Mouse (Mus musculus) myocyte (in vitro differentiated cells): ENCODE measurements at regions not wholly inside any gene's neighbourhood (a gene's known extent, or its start where the extent isn't known, plus 50 kb on each side); places are given as distances from the start of the nearest gene placed in this dataset.

ENCODE experiments used
- H3K27me3 ChIP-seq: one replicate; pipeline ENCODE4 v1.6.1; 2011; ENCODE audit not compliant: control insufficient read depth, insufficient read depth, insufficient read length
- H3K36me3 ChIP-seq: one replicate; pipeline ENCODE4 v1.6.1; 2011; ENCODE audit not compliant: control insufficient read depth, insufficient read depth
- H3K4me2 ChIP-seq: one replicate; pipeline ENCODE4 v1.6.1; 2011; ENCODE audit warnings: low read depth, control low read depth
- H3K4me3 ChIP-seq: one replicate; pipeline ENCODE4 v1.5.1; 2011; ENCODE audit warnings: mild to moderate bottlenecking, control low read depth, moderate library complexity
- H3K79me2 ChIP-seq: one replicate; pipeline ENCODE4 v1.6.1; 2011; ENCODE audit not compliant: control insufficient read depth, insufficient read depth
- H3ac ChIP-seq: one replicate; pipeline ENCODE4 v1.6.1; 2011; ENCODE audit not compliant: control insufficient read depth, insufficient read length
- CEBPB ChIP-seq: IDR thresholded peaks from 2 replicates; pipeline ENCODE4 v1.6.1; 2011; ENCODE audit warnings: mild to moderate bottlenecking, moderate library complexity; ENCODE audit not compliant: poor library complexity, insufficient read depth, severe bottlenecking
- E2F4 ChIP-seq: IDR thresholded peaks from one replicate; pipeline ENCODE4 v1.6.1; 2011; ENCODE audit warnings: mild to moderate bottlenecking, control low read depth, moderate library complexity; ENCODE audit not compliant: insufficient read depth
- MAX ChIP-seq: IDR thresholded peaks from one replicate; pipeline ENCODE4 v1.6.1; 2011; ENCODE audit warnings: low read depth, mild to moderate bottlenecking, control low read depth
- MYOD1 ChIP-seq, 3 experiments: IDR thresholded peaks; one replicate each; pipeline ENCODE4 v1.6.1; 2011; ENCODE audit warnings: control low read depth in 2 of 3, low read depth in 2 of 3, mild to moderate bottlenecking in 2 of 3, moderate library complexity in 1 of 3; ENCODE audit not compliant: insufficient read length in 2 of 3, control insufficient read depth in 1 of 3
- MYOG ChIP-seq, 3 experiments: IDR thresholded peaks; one replicate each; pipeline ENCODE4 v1.6.1; 2011; ENCODE audit warnings: control low read depth in 2 of 3, low read depth in 2 of 3, mild to moderate bottlenecking in 2 of 3; ENCODE audit not compliant: insufficient read length in 2 of 3, control insufficient read depth in 1 of 3, insufficient read depth in 1 of 3
- POLR2A ChIP-seq: IDR thresholded peaks from one replicate; pipeline ENCODE4 v1.6.1; 2011; ENCODE audit warnings: low read depth, mild to moderate bottlenecking, control low read depth, moderate library complexity; ENCODE audit not compliant: insufficient read length
- POLR2AphosphoS2 ChIP-seq: IDR thresholded peaks from one replicate; pipeline ENCODE4 v1.6.1; 2011; ENCODE audit warnings: low read depth, control low read depth; ENCODE audit not compliant: insufficient read length
- REST ChIP-seq: IDR thresholded peaks from one replicate; pipeline ENCODE4 v1.6.1; 2011; ENCODE audit warnings: mild to moderate bottlenecking, control low read depth, moderate library complexity; ENCODE audit not compliant: insufficient read depth, insufficient read length
- SRF ChIP-seq: IDR thresholded peaks from one replicate; pipeline ENCODE4 v1.6.1; 2011; ENCODE audit warnings: low read depth; ENCODE audit not compliant: control insufficient read depth, insufficient read length
- TCF12 ChIP-seq: IDR thresholded peaks from one replicate; pipeline ENCODE4 v1.6.1; 2011; ENCODE audit warnings: mild to moderate bottlenecking, control low read depth; ENCODE audit not compliant: poor library complexity, insufficient read depth, severe bottlenecking
- TCF3 ChIP-seq: IDR thresholded peaks from one replicate; pipeline ENCODE4 v1.6.1; 2011; ENCODE audit warnings: low read depth, control low read depth; ENCODE audit not compliant: insufficient read length
- USF1 ChIP-seq: IDR thresholded peaks from one replicate; pipeline ENCODE4 v1.6.1; 2011; ENCODE audit warnings: low read depth, mild to moderate bottlenecking, control low read depth, moderate library complexity

DNA sequence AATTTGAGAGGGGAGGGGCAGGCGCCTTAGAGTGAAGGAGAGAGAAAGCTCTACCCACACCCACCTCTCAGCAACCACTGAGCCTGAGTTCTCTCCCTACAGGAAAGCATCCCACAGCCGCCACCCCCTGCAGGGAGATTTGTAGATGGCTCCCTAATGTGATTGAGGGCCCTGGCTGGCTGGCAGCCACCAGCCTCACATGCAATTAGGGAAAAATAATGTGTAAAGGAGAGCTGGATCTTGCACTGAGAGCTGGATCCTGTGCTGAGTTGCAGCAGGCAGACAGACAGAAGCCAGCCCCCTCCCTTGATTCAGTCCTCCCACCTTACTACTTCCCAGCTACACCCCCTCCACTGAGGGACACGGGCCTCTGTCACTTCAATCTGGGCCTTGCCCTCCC, 260.2 kb downstream of the Bcor start:
- no peaks in the 10 kb centered on the region for H3K27me3 ChIP-seq
- no peak for TF ChIP-seq REST
- TF ChIP-seq TCF12 = no peak
- no peak for TF ChIP-seq E2F4
- no peak for TF ChIP-seq POLR2AphosphoS2
- no peak for TF ChIP-seq MAX
- TF ChIP-seq CEBPB = no peak
- no peak overlapping the region for H3K4me2 ChIP-seq
- no peak overlapping the region for H3K4me3 ChIP-seq
- H3K36me3 ChIP-seq = no peaks in the 10 kb centered on the region
- no peak overlapping the region for H3ac ChIP-seq
- no peaks in the 10 kb centered on the region for H3K79me2 ChIP-seq

DNA sequence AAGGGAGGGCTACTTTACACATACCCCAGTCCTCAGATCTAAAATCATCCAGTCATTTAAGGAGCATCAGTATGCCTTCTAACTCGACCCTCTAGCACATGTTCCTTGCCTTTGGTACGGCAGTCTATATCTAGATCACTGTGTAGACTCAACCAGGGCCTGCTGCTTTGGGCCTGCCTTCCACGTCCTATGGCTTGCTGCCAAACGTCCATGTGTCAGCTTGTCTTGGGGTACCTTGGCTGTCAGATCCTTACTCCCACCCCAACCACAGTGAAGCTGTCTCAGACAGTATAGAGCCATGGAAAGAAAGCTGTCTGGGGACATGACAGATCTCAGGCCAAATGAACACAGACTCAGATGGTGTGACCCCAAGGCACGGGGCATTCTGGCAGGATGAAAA, 258.4 kb downstream of the Bcor start:
- Histone ChIP-seq H3K4me2 (no peak overlapping the region), H3K79me2 (no peaks in the 10 kb centered on the region), H3K27me3 (no peaks in the 10 kb centered on the region), H3K36me3 (no peaks in the 10 kb centered on the region), H3K4me3 (no peak overlapping the region), H3ac (no peak overlapping the region)
- TF ChIP-seq E2F4 (no peak), POLR2A (no peak), REST (no peak), SRF (no peak), TCF3 (no peak), POLR2AphosphoS2 (no peak), CEBPB (no peak), MYOG (IDR thresholded peaks at IDR 0.05; ENCODE audit: control insufficient read depth in 1 of 3, insufficient read depth in 1 of 3, insufficient read length in 2 of 3, low read depth in 2 of 3) (no peak), TCF12 (no peak), MYOD1 (IDR thresholded peaks at IDR 0.05; ENCODE audit: control insufficient read depth in 1 of 3, insufficient read length in 2 of 3, low read depth in 2 of 3) (no peak), MAX (no peak), USF1 (no peak)

DNA sequence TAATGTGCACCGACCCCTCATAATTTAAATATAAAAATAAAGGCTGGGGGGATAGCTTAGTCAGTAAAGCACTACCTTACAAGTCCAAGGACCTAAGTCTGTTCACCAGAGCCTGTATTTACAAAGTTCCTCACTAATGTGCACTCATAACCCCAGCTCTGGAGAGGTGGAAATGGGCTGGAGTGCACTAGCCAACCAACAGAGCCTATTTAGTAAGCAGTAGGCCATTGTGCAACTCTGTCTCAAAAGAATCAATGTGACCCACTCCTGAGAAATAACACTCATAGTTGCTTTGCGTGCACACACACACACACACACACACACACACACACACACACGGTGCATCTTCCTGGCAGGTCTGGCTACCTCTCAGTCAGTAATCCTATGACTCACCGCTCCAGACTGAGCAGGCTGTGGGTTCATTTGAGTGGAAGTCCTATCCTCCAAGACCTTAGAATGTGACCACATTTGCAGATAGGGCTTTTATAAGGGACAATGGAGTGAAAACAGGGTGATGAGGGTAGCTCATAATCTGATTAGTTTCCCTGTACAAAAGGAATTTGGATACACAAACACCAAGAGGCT, 256.9 kb downstream of the Bcor start:
- TF ChIP-seq MYOG (IDR thresholded peaks at IDR 0.05; ENCODE audit: control insufficient read depth in 1 of 3, insufficient read depth in 1 of 3, insufficient read length in 2 of 3, low read depth in 2 of 3) (no peak), USF1 (no peak), TCF12 (no peak), POLR2AphosphoS2 (no peak), CEBPB (no peak), E2F4 (no peak), REST (no peak), POLR2A (no peak), TCF3 (no peak), MAX (no peak), MYOD1 (IDR thresholded peaks at IDR 0.05; ENCODE audit: control insufficient read depth in 1 of 3, insufficient read length in 2 of 3, low read depth in 2 of 3) (no peak), SRF (no peak)
- no peak overlapping the region for H3K4me3 ChIP-seq
- no peak overlapping the region for H3K4me2 ChIP-seq
- no peaks in the 10 kb centered on the region for H3K36me3 ChIP-seq
- no peaks in the 10 kb centered on the region for H3K79me2 ChIP-seq
- H3ac ChIP-seq = no peak overlapping the region
- no peaks in the 10 kb centered on the region for H3K27me3 ChIP-seq

DNA sequence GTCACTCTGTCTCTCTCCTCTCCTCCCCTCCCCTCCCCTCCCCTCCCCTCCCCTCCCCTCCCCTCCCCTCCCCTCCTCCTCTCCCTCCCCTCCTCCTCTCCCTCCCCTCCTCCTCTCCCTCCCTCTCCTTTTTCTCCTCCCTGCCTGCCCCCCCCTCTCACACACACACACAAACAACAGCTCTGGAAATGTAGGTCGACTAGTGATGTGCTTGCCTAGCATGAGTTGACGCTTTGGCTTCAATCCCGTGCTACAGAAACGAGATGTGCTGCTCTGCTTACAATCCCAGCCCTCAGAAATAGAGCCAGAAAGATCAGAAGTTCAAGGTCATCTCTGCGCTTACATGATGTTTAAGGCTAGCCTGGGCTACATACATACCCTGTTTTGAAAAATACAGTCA, 254.9 kb downstream of the Bcor start:
- TF ChIP-seq SRF = no peak
- TF ChIP-seq POLR2A = no peak
- TF ChIP-seq MAX = no peak
- TF ChIP-seq MYOG (IDR thresholded peaks at IDR 0.05; ENCODE audit: control insufficient read depth in 1 of 3, insufficient read depth in 1 of 3, insufficient read length in 2 of 3, low read depth in 2 of 3) = no peak
- TF ChIP-seq REST = no peak
- no peak for TF ChIP-seq MYOD1 (IDR thresholded peaks at IDR 0.05; ENCODE audit: control insufficient read depth in 1 of 3, insufficient read length in 2 of 3, low read depth in 2 of 3)
- no peak for TF ChIP-seq POLR2AphosphoS2
- TF ChIP-seq CEBPB = no peak
- no peak for TF ChIP-seq TCF12
- TF ChIP-seq USF1 = no peak
- TF ChIP-seq E2F4 = no peak
- TF ChIP-seq TCF3 = no peak
- Histone ChIP-seq H3K4me3 (no peak overlapping the region), H3K27me3 (no peaks in the 10 kb centered on the region), H3K4me2 (no peak overlapping the region), H3K79me2 (no peaks in the 10 kb centered on the region), H3ac (no peak overlapping the region), H3K36me3 (no peaks in the 10 kb centered on the region)

DNA sequence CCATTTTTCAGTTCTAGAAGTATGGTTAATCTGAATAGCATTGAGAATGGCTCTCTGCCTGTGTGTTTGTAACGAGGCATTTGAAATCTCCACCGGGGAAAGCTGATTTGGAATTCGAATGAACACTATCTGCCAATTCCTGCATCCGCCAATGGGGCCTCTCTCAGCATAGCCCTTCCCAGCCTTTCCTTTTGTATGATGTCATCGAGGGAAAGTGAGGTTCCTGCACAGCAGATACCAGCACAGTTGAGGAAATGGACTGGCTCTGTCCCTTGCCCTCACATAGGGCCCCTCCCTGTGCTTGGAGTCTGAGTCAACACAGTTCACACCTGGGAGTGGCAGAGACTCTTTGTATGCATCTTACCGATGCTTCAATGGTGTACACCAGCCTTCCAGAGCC, 253.0 kb downstream of the Bcor start:
- Histone ChIP-seq H3K4me3 (no peak overlapping the region), H3ac (no peak overlapping the region), H3K4me2 (no peak overlapping the region), H3K27me3 (no peaks in the 10 kb centered on the region), H3K36me3 (no peaks in the 10 kb centered on the region), H3K79me2 (no peaks in the 10 kb centered on the region)
- TF ChIP-seq CEBPB (no peak), MYOD1 (IDR thresholded peaks at IDR 0.05; ENCODE audit: control insufficient read depth in 1 of 3, insufficient read length in 2 of 3, low read depth in 2 of 3) (no peak), POLR2AphosphoS2 (no peak)
